Mouse (Mus musculus): ENCODE results near the gene Slc9c1.

- TF ChIP-seq POLR2A (IDR thresholded peaks at IDR 0.05; ENCODE audit: borderline replicate concordance, control insufficient read depth, low read depth, low read length) = no peak
- no peak for TF ChIP-seq CTCF (IDR thresholded peaks at IDR 0.05; ENCODE audit: control insufficient read depth, insufficient read depth, low read length)
These were observed 84.8 kb downstream of the Slc9c1 start for GRCm38 (mm10) chr16:45619751-45620375.

Measured in bone marrow, adult 2 months (tissue).